Mouse (Mus musculus): ENCODE data around the gene Gpalpp1. TPM values are rescaled to one million over a fixed set of nuclear protein-coding genes. Genes with fewer than 3 reads are reported as not detected.

The Gpalpp1 gene
- total RNA-seq (2012; rRNA removed) = 7.9 and 11.4 TPM in 2 replicates

DNA sequence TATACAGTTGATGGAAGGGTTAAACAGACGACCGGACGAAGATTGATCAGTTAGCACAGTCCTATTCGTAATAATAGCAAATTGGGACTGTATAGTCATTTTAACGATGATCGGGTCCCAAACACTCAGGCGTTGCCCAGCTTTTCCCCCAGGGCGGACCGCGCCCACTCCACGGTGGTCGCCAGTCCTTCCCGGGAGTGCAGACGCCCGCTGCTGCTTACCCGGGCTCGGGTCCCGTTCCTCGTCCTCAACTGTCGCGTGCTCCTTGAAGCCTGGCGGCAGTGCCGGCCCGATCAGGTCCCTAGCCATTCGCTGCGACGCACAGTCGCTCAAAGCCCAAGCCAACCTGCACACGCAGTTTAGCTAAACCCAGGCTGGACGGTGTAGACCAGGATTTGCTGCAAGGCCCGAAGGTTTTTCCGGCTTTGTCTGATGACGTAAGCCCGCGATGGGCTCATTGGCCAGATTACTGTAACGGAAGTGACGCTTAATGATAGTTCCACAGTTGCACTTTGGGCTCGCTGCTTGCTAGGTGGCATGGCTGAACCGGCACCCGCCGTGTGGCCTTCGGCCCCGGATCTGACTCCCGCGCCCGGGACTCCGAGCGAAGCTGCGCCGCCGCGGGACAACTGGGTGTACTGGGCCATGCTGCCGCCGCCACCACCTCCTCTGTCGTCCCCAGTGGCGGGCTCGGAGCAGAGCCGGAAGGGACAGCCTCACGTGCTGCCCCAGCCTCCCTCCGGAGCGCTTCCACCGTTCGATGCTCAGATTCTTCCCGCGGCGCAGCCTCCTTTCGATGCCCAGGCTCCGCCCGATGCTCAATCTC, at the start of gene Gpalpp1, which contains the start of gene Nufip1:
TSS of gene Gpalpp1 (minus strand) at position 365 of the 826 bp plus-strand sequence.
TSS of gene Nufip1 (plus strand) at position 496 of the 826 bp plus-strand sequence.
- in situ Hi-C loops (cut with MboI; ENCODE audit: low sequenced_read_pairs in 2 of 2, unreplicated experiment in 2 of 2) = no loop called here
- H3K9me3 ChIP-seq (ENCODE audit: control insufficient read depth, insufficient read depth, low read depth, low read length) = no peaks in the 10 kb centered on the region

DNA sequence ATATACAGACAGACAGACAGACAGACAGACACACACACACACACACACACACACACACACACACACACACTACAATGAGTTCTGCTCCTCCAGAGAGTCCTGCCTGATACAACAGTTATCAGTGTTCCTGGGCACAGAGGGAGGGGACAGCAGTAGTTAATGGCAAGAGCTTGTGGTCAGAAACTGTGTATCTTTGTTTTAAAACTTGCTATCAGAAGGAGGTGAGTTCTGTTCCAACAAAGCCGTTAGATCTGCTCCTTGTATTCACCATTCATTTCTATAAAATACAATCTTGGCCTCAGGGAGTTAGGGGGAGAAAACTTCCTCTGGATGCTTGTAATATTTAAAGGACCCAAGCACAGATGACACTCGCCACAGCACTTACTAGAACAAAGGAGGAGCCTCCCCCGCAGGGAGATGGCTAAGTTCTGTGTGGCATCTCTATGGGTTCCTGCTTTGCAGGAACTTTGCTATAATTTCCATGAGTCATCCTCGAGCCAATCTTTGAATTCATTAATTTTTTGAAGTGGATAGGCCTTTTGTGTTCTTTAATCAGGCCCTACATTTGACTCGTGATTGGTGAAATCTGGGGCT, 47.7 kb upstream of the Gpalpp1 start:
- H3K4me3 ChIP-seq (ENCODE audit: insufficient read depth in 1 of 2, low read depth in 1 of 2, low read length in 2 of 2, poor library complexity in 1 of 2, severe bottlenecking in 1 of 2) = no peak overlapping the region
- no peaks in the 10 kb centered on the region for H3K36me3 ChIP-seq (ENCODE audit: control insufficient read depth, insufficient read depth, low read length, poor library complexity, severe bottlenecking)
- no peak for DNase-seq (ENCODE audit: low read depth, low spot score)
- in situ Hi-C loops (cut with MboI; ENCODE audit: low sequenced_read_pairs in 2 of 2, unreplicated experiment in 2 of 2) = loop anchor here (10.0 to 25.0 kb wide), 2 partner anchors 304 to 307 kb away; no protein-coding TSS in a partner anchor
- H3K9me3 ChIP-seq (ENCODE audit: control insufficient read depth, insufficient read depth, low read depth, low read length) = no peaks in the 10 kb centered on the region
- H3K4me1 ChIP-seq (ENCODE audit: control insufficient read depth in 2 of 2, insufficient read depth in 2 of 2, low read length in 2 of 2, poor library complexity in 1 of 2) = no peaks in the 10 kb centered on the region
- no peak for TF ChIP-seq CHD2 (IDR thresholded peaks at IDR 0.05; ENCODE audit: low read depth, low read length)
- no peak for TF ChIP-seq MAFK (IDR thresholded peaks at IDR 0.05; ENCODE audit: insufficient read depth, low read depth, low read length)
- no peak for TF ChIP-seq HCFC1 (IDR thresholded peaks at IDR 0.05; ENCODE audit: borderline replicate concordance, insufficient read depth, low read length)
- TF ChIP-seq ZNF384 (IDR thresholded peaks at IDR 0.05; ENCODE audit: low read depth, low read length) = no peak
- TF ChIP-seq ZC3H11A (IDR thresholded peaks at IDR 0.05; ENCODE audit: borderline replicate concordance, low read depth, low read length) = no peak
- H3K9ac ChIP-seq (ENCODE audit: insufficient read depth, low read depth, low read length, poor library complexity, severe bottlenecking) = no peak overlapping the region
- H3K27ac ChIP-seq (ENCODE audit: insufficient read depth, low read depth, low read length, poor library complexity, severe bottlenecking) = no peak overlapping the region

More for the DNA sequence above, at the start of gene Gpalpp1, which contains the start of gene Nufip1:
- no peak; the same call in 1 of the 2 replicates for TF ChIP-seq CHD2 (IDR thresholded peaks at IDR 0.05; ENCODE audit: low read depth, low read length)
- TF ChIP-seq HCFC1 (IDR thresholded peaks at IDR 0.05; ENCODE audit: borderline replicate concordance, insufficient read depth, low read length) = peak; percentile 83
- 0 out of 2 replicates have a peak, but pooled peaks have one; percentile 5 for TF ChIP-seq ZC3H11A (IDR thresholded peaks at IDR 0.05; ENCODE audit: borderline replicate concordance, low read depth, low read length)
- no peak for TF ChIP-seq ZNF384 (IDR thresholded peaks at IDR 0.05; ENCODE audit: low read depth, low read length)
- TF ChIP-seq MAFK (IDR thresholded peaks at IDR 0.05; ENCODE audit: insufficient read depth, low read depth, low read length) = no peak
- Histone ChIP-seq H3K4me1 (ENCODE audit: control insufficient read depth in 2 of 2, insufficient read depth in 2 of 2, low read length in 2 of 2, poor library complexity in 1 of 2) (peaks cover 0 to 6% of the 10 kb centered on the region in 2 experiments; a peak in 1 of 4 replicates), H3K27ac (ENCODE audit: insufficient read depth, low read depth, low read length, poor library complexity, severe bottlenecking) (peak within 1 kb of the TSS; percentile 70), H3K9ac (ENCODE audit: insufficient read depth, low read depth, low read length, poor library complexity, severe bottlenecking) (peak within 1 kb of the TSS; percentile 98), H3K4me3 (ENCODE audit: insufficient read depth in 1 of 2, low read depth in 1 of 2, low read length in 2 of 2, poor library complexity in 1 of 2, severe bottlenecking in 1 of 2) (peak within 1 kb of the TSS; percentile 94 to 95), H3K36me3 (ENCODE audit: control insufficient read depth, insufficient read depth, low read length, poor library complexity, severe bottlenecking) (peaks cover 16% of the 10 kb centered on the region)
- peak; percentile 92 for DNase-seq (ENCODE audit: low read depth, low spot score)

DNA sequence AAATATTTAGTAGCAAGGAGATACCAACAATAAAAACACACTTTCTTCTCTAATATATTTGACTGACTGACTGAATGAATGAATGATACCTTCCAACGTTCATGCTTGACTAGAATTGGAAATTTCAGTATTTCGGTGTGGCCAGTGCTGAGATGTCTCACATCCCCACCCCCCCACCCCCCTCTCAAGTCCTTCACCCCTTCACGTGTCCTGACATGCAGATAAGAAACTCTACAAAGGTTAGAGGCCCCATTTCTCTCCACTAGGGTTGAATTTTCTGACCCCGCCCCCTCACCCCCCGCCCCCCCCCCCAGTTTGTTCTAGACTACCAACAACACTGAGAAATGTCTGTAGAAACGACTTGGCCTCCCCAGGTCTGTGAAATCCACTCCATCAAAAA, 43.3 kb upstream of the Gpalpp1 start:
- Histone ChIP-seq H3K36me3 (ENCODE audit: control insufficient read depth, insufficient read depth, low read length, poor library complexity, severe bottlenecking) (no peaks in the 10 kb centered on the region), H3K4me1 (ENCODE audit: control insufficient read depth in 2 of 2, insufficient read depth in 2 of 2, low read length in 2 of 2, poor library complexity in 1 of 2) (peaks cover 0 to 5% of the 10 kb centered on the region in 2 experiments; a peak in 1 of 4 replicates), H3K27ac (ENCODE audit: insufficient read depth, low read depth, low read length, poor library complexity, severe bottlenecking) (no peak overlapping the region), H3K9ac (ENCODE audit: insufficient read depth, low read depth, low read length, poor library complexity, severe bottlenecking) (no peak overlapping the region), H3K4me3 (ENCODE audit: insufficient read depth in 1 of 2, low read depth in 1 of 2, low read length in 2 of 2, poor library complexity in 1 of 2, severe bottlenecking in 1 of 2) (peak overlapping the region in 1 of 2 experiments; percentile 61; a peak in 2 of 4 replicates), H3K9me3 (ENCODE audit: control insufficient read depth, insufficient read depth, low read depth, low read length) (no peaks in the 10 kb centered on the region)
- no peak for DNase-seq (ENCODE audit: low read depth, low spot score)
- TF ChIP-seq HCFC1 (IDR thresholded peaks at IDR 0.05; ENCODE audit: borderline replicate concordance, insufficient read depth, low read length) = no peak
- no peak for TF ChIP-seq ZC3H11A (IDR thresholded peaks at IDR 0.05; ENCODE audit: borderline replicate concordance, low read depth, low read length)
- TF ChIP-seq ZNF384 (IDR thresholded peaks at IDR 0.05; ENCODE audit: low read depth, low read length) = no peak
- TF ChIP-seq CHD2 (IDR thresholded peaks at IDR 0.05; ENCODE audit: low read depth, low read length) = no peak
- no peak for TF ChIP-seq MAFK (IDR thresholded peaks at IDR 0.05; ENCODE audit: insufficient read depth, low read depth, low read length)
- in situ Hi-C loops (cut with MboI; ENCODE audit: low sequenced_read_pairs in 2 of 2, unreplicated experiment in 2 of 2) = loop anchor here (10.0 to 25.0 kb wide), 2 partner anchors 308 to 311 kb away; no protein-coding TSS in a partner anchor

DNA sequence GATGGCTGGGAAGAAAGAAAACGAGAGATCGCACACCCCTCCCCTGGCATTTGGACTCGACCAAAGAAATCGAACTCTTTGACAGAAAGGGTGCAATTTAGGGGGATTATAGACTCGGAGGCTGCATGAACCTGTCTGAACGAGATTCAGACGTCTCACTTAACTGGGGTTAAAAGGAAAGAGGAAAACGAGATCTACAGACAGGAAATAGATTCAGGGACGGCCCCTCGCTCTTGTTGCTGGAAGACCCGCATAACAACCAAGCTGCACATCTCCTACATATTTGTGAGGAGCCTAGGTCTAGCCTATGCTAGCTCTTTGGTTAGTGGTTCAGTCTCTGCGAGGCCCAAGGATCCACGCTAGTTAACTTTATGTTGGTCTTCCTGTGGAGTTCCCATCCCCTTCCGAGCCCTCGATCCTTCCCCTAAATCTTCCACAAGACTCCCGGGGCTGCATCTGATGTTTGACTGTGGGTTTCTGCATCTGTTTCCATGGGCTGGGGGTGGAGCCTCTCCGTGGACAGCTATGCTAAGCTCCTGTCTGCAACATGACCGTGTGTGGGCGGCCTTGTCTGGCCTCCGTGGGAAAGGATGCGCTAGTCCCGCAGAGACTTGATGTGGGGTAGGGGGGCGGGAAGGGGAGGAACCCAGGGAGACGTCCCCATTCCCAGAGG, 42.6 kb upstream of the Gpalpp1 start:
- no peak for DNase-seq (ENCODE audit: low read depth, low spot score)
- Histone ChIP-seq H3K4me3 (ENCODE audit: insufficient read depth in 1 of 2, low read depth in 1 of 2, low read length in 2 of 2, poor library complexity in 1 of 2, severe bottlenecking in 1 of 2) (peak overlapping the region; percentile 61), H3K27ac (ENCODE audit: insufficient read depth, low read depth, low read length, poor library complexity, severe bottlenecking) (peak overlapping the region; percentile 37; the same call in 1 of the 2 replicates), H3K9me3 (ENCODE audit: control insufficient read depth, insufficient read depth, low read depth, low read length) (no peaks in the 10 kb centered on the region), H3K9ac (ENCODE audit: insufficient read depth, low read depth, low read length, poor library complexity, severe bottlenecking) (peak overlapping the region; percentile 66), H3K4me1 (ENCODE audit: control insufficient read depth in 2 of 2, insufficient read depth in 2 of 2, low read length in 2 of 2, poor library complexity in 1 of 2) (peaks cover 0 to 5% of the 10 kb centered on the region in 2 experiments; a peak in 1 of 4 replicates), H3K36me3 (ENCODE audit: control insufficient read depth, insufficient read depth, low read length, poor library complexity, severe bottlenecking) (no peaks in the 10 kb centered on the region)
- in situ Hi-C loops (cut with MboI; ENCODE audit: low sequenced_read_pairs in 2 of 2, unreplicated experiment in 2 of 2) = loop anchor here (10.0 to 25.0 kb wide), 2 partner anchors 309 to 312 kb away; no protein-coding TSS in a partner anchor
- TF ChIP-seq ZNF384 (IDR thresholded peaks at IDR 0.05; ENCODE audit: low read depth, low read length) = no peak
- no peak for TF ChIP-seq ZC3H11A (IDR thresholded peaks at IDR 0.05; ENCODE audit: borderline replicate concordance, low read depth, low read length)
- no peak for TF ChIP-seq CHD2 (IDR thresholded peaks at IDR 0.05; ENCODE audit: low read depth, low read length)
- no peak for TF ChIP-seq HCFC1 (IDR thresholded peaks at IDR 0.05; ENCODE audit: borderline replicate concordance, insufficient read depth, low read length)

Data from ES-E14 (cell line).